Mouse (Mus musculus) megakaryocyte, embryonic 14.5 days (primary cell): ENCODE results near the gene Stard5.

Source experiments
- FLI1 ChIP-seq: IDR thresholded peaks from 2 replicates; pipeline ENCODE4 v1.6.1; 2012; ENCODE audit warnings: low read length, inconsistent platforms, mixed read lengths
- GATA1 ChIP-seq: IDR thresholded peaks from 3 replicates; pipeline ENCODE4 v1.6.1; 2012; ENCODE audit warnings: mixed read lengths, low read length, inconsistent platforms, borderline replicate concordance

DNA sequence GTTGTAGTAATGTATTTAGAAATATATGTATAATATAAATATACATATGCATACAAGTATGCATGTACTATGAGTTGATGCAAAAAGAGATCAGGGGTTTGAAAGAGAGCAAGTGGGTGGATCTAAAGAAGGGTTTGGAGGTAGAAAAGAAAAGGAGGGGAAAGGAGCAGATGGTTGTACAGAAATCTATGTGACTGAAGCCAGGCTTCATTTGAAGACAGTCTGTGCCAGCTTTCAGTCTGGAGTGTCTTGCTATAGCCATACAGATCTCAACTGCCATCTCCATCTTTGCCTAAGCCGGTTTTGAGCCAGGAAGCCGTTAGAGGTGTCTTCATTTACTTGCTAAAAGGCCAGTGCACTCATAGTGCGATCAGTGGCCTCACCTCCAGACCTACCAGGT, 16.5 kb upstream of the Stard5 start:
- no peak for TF ChIP-seq GATA1
- no peak for TF ChIP-seq FLI1
